Comparison of ENCODE assay signal across 30 mouse cellular contexts in the genomic region with DNA sequence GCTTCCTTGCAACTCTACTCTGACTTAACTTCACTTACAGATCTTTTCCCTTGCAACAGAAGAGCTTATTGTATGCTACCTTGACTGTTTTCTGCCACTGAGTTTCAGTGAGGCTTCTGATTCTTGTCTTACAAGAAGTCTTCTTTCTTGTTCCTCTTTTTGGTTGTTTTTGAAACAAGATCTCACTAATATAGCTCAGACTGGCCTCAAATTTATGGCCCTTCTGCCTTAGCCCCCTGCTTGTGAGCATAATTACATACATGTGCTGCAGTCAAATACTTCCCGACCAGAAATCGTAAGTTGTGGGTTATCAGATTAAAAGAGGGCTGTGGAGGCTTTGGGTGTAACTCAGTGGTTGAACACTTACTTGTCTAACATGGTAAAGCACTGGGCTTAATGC. TPM values are rescaled to one million over a fixed set of nuclear protein-coding genes. Genes with fewer than 3 reads are reported as not detected.
A peak's percentile ranks its signal among the peaks of the same experiment; 100 is the strongest.
DNase-seq lines count a peak whose midpoint lies in the region; ATAC-seq and TF ChIP-seq lines count a peak whose summit lies in the region.
"Had no signal": no experiment of that assay in that cellular context is flagged by ENCODE, and none has a peak within 500 bp of the region (broad histone marks: within the 10 kb centered on the region; RNA-seq: fewer than 3 reads in every experiment).

No protein-coding gene starts in this region.

- no peak overlapping the region for H3K9ac ChIP-seq in MEL (ENCODE audit: control insufficient read depth, low read depth, low read length, poor library complexity, severe bottlenecking)
- no peak overlapping the region for H3K9ac ChIP-seq in intestine, embryonic 15.5 days
- H3K9ac ChIP-seq in midbrain, embryonic 11.5 days (ENCODE audit: low read length), result no peak overlapping the region
- H3K9ac ChIP-seq: embryonic facial prominence, embryonic 12.5 days; embryonic facial prominence, embryonic 15.5 days; forebrain, postnatal 0 days; heart, embryonic 12.5 days; heart, embryonic 15.5 days; hindbrain, embryonic 14.5 days had no signal

- no peak overlapping the region for H3K4me2 ChIP-seq in intestine, embryonic 15.5 days (replicated peaks)
- H3K4me2 ChIP-seq in midbrain, embryonic 11.5 days, result no peak overlapping the region
- H3K4me2 ChIP-seq: embryonic facial prominence, embryonic 12.5 days; embryonic facial prominence, embryonic 15.5 days; heart, embryonic 12.5 days; heart, embryonic 15.5 days; hindbrain, embryonic 14.5 days had no signal

- no peaks in the 10 kb centered on the region; a peak in 1 of 4 replicates for H3K27me3 ChIP-seq in MEL (ENCODE audit: control insufficient read depth in 1 of 2, insufficient read depth in 2 of 2, low read length in 2 of 2)
- H3K27me3 ChIP-seq in intestine, embryonic 15.5 days (replicated peaks), result no peaks in the 10 kb centered on the region
- H3K27me3 ChIP-seq in midbrain, embryonic 11.5 days (ENCODE audit: control insufficient read depth, insufficient read depth, low read length), result no peaks in the 10 kb centered on the region
- H3K27me3 ChIP-seq: embryonic facial prominence, embryonic 12.5 days; embryonic facial prominence, embryonic 15.5 days; heart, embryonic 12.5 days; heart, embryonic 15.5 days had no signal

- no peak for TF ChIP-seq CTCF in MEL (IDR thresholded peaks at IDR 0.05 in 2 of 3, conservative IDR thresholded peaks at IDR 0.05 in 1 of 3; ENCODE audit: control insufficient read depth in 1 of 3, insufficient read depth in 1 of 3, low read depth in 2 of 3, low read length in 3 of 3, poor library complexity in 1 of 3, severe bottlenecking in 1 of 3)

- no peak for TF ChIP-seq POLR2A in MEL (IDR thresholded peaks at IDR 0.05; ENCODE audit: control insufficient read depth in 1 of 2, insufficient read depth in 1 of 2, low read depth in 1 of 2, low read length in 2 of 2, poor library complexity in 1 of 2)

- H3K36me3 ChIP-seq in MEL (ENCODE audit: control insufficient read depth in 1 of 2, insufficient read depth in 2 of 2, low read length in 2 of 2), result no peaks in the 10 kb centered on the region; a peak in 1 of 4 replicates
- no peaks in the 10 kb centered on the region for H3K36me3 ChIP-seq in intestine, embryonic 15.5 days
- no peaks in the 10 kb centered on the region for H3K36me3 ChIP-seq in midbrain, embryonic 11.5 days (ENCODE audit: control insufficient read depth, insufficient read depth, low read length)
- H3K36me3 ChIP-seq: embryonic facial prominence, embryonic 12.5 days; embryonic facial prominence, embryonic 15.5 days; G1E; heart, embryonic 12.5 days; heart, embryonic 15.5 days had no signal

- no peak for TF ChIP-seq RAD21 in MEL (IDR thresholded peaks at IDR 0.05; ENCODE audit: low read depth, low read length)

- H3K79me2 ChIP-seq in MEL (ENCODE audit: control insufficient read depth, insufficient read depth, low read length, poor library complexity), result no peaks in the 10 kb centered on the region

- no peak overlapping the region for H3K27ac ChIP-seq in MEL (ENCODE audit: control insufficient read depth, low read depth, low read length)
- H3K27ac ChIP-seq in intestine, embryonic 15.5 days, result no peak overlapping the region
- no peak overlapping the region for H3K27ac ChIP-seq in midbrain, embryonic 11.5 days (ENCODE audit: low read depth, low read length)
- H3K27ac ChIP-seq: embryonic facial prominence, embryonic 12.5 days; embryonic facial prominence, embryonic 15.5 days; gastrocnemius, adult 2 months; heart, embryonic 15.5 days; hindbrain, embryonic 14.5 days; hindbrain, postnatal 0 days had no signal

- no peak for TF ChIP-seq EP300 in MEL (IDR thresholded peaks at IDR 0.05; ENCODE audit: low read depth in 1 of 2, low read length in 2 of 2)

- no peaks in the 10 kb centered on the region for H3K9me3 ChIP-seq in MEL (replicated peaks; ENCODE audit: insufficient read depth, low read length)
- no peaks in the 10 kb centered on the region for H3K9me3 ChIP-seq in intestine, embryonic 15.5 days
- H3K9me3 ChIP-seq in midbrain, embryonic 11.5 days (ENCODE audit: control insufficient read depth, low read length), result no peaks in the 10 kb centered on the region
- H3K9me3 ChIP-seq: embryonic facial prominence, embryonic 12.5 days; embryonic facial prominence, embryonic 15.5 days; G1E; heart, embryonic 12.5 days; heart, embryonic 15.5 days had no signal

- WGBS in intestine, embryonic 15.5 days, result 57% methylated on average over 2 of the region's 2 CpGs
- WGBS in midbrain, embryonic 11.5 days, result 86% methylated on average over 2 of the region's 2 CpGs

- no peaks in the 10 kb centered on the region; a peak in 2 of 4 replicates for H3K4me1 ChIP-seq in MEL (ENCODE audit: control insufficient read depth in 1 of 2, insufficient read depth in 2 of 2, low read length in 2 of 2)
- H3K4me1 ChIP-seq in intestine, embryonic 15.5 days (replicated peaks), result no peaks in the 10 kb centered on the region
- no peaks in the 10 kb centered on the region for H3K4me1 ChIP-seq in midbrain, embryonic 11.5 days (ENCODE audit: control insufficient read depth, insufficient read depth, low read length)
- H3K4me1 ChIP-seq: embryonic facial prominence, embryonic 12.5 days; embryonic facial prominence, embryonic 15.5 days; heart, embryonic 12.5 days; heart, embryonic 15.5 days had no signal

- no peak overlapping the region for H3K4me3 ChIP-seq in MEL (ENCODE audit: control insufficient read depth in 1 of 2, insufficient read depth in 1 of 2, low read depth in 2 of 2, low read length in 2 of 2)
- no peak overlapping the region for H3K4me3 ChIP-seq in intestine, embryonic 15.5 days (replicated peaks)
- no peak overlapping the region for H3K4me3 ChIP-seq in midbrain, embryonic 11.5 days (ENCODE audit: low read depth, low read length)
- H3K4me3 ChIP-seq: embryonic facial prominence, embryonic 12.5 days; embryonic facial prominence, embryonic 15.5 days; gastrocnemius, adult 2 months; heart, embryonic 12.5 days; heart, embryonic 15.5 days had no signal

- ATAC-seq in megakaryocyte progenitor cell, adult 5-6 weeks (replicated peaks; ENCODE audit: poor library complexity), result peak; percentile 38
- no peak for ATAC-seq in intestine, embryonic 15.5 days
- ATAC-seq in midbrain, embryonic 11.5 days (ENCODE audit: low FRiP score), result no peak
- ATAC-seq: forebrain, embryonic 14.5 days; forebrain, postnatal 0 days; hindbrain, postnatal 0 days; inflammation-experienced regulatory T-cells, adult 6 months had no signal

- peak; percentile 11 to 22 for DNase-seq in spleen, postnatal 36 days (ENCODE audit: low spot score in 2 of 2)
- DNase-seq in spleen, adult 18-20 months, result no peak
- peak; percentile 54 for DNase-seq in MEL (ENCODE audit: low read depth, low spot score)
- no peak for DNase-seq in midbrain, embryonic 11.5 days (ENCODE audit: low spot score, missing footprints)
- DNase-seq in urinary bladder, adult 18-20 months (ENCODE audit: low spot score in 2 of 2), result no peak
- DNase-seq: adrenal gland, adult 2 months; adrenal gland, postnatal 14 days; cerebellum, adult 11 months; cerebellum, adult 2 months; cerebellum, postnatal 10 days; forebrain, postnatal 0 days; gastrocnemius, adult 2 months; gastrocnemius, postnatal 14 days; heart, adult 18-20 months; heart, postnatal 10 days; heart, postnatal 36 days had no signal

RNA-seq across cellular contexts. Expression of a gene that starts 19.7 kb away (rescaled TPM):
- not detected in 2 replicates for total RNA-seq in MEL (2012; rRNA removed)
- polyA plus RNA-seq in MEL (2012; ENCODE audit: insufficient read depth in 1 of 2, insufficient read length in 2 of 2, low read depth in 1 of 2, low replicate concordance in 2 of 2, missing spikeins in 1 of 2), result not detected
- total RNA-seq in megakaryocyte progenitor cell, adult 5-6 weeks (2015), result not detected in 2 replicates
- not detected in 2 replicates for total RNA-seq in megakaryocyte progenitor cell, adult 5-6 weeks (2017)
- polyA plus RNA-seq in intestine, embryonic 15.5 days (2015; fragmentation: Nextera tagmentation; extraction: Ambion mirVana), result not detected in 2 replicates
- polyA plus RNA-seq in midbrain, embryonic 11.5 days (2014; fragmentation: Nextera tagmentation; extraction: Ambion mirVana), result 0.20 TPM in 1 of 2 replicates, not detected in the other
- total RNA-seq: adrenal gland, adult 2 months; adrenal gland, postnatal 14 days; adrenal gland, postnatal 4 days; G1E; gastrocnemius, adult 2 months; gastrocnemius, postnatal 14 days; heart, postnatal 10 days; heart, postnatal 36 days had no signal
- polyA plus RNA-seq: adrenal gland, adult 2 months; embryonic facial prominence, embryonic 12.5 days; G1E; heart, embryonic 12.5 days had no signal

RNA-seq across cellular contexts. Expression of a gene that starts 21.2 kb away (rescaled TPM):
- 0.62 and 0.65 TPM in 2 replicates for total RNA-seq in MEL (2012; rRNA removed)
- polyA plus RNA-seq in MEL (2012; ENCODE audit: insufficient read depth in 1 of 2, insufficient read length in 2 of 2, low read depth in 1 of 2, low replicate concordance in 2 of 2, missing spikeins in 1 of 2), result 1 to 10 TPM in 1 of 2 experiments, not detected in 1; 2.2 TPM
- total RNA-seq in megakaryocyte progenitor cell, adult 5-6 weeks (2015), result 4.0 and 4.5 TPM in 2 replicates
- total RNA-seq in megakaryocyte progenitor cell, adult 5-6 weeks (2017), result 1.4 and 1.5 TPM in 2 replicates
- 0.67 and 0.97 TPM in 2 replicates for polyA plus RNA-seq in intestine, embryonic 15.5 days (2015; fragmentation: Nextera tagmentation; extraction: Ambion mirVana)
- polyA plus RNA-seq in midbrain, embryonic 11.5 days (2014; fragmentation: Nextera tagmentation; extraction: Ambion mirVana), result 2.6 and 4.3 TPM in 2 replicates

RNA-seq across cellular contexts. Expression of a gene that starts 34.8 kb away (rescaled TPM):
- total RNA-seq in MEL (2012; rRNA removed), result 309 and 313 TPM in 2 replicates
- polyA plus RNA-seq in MEL (2012; ENCODE audit: insufficient read depth in 1 of 2, insufficient read length in 2 of 2, low read depth in 1 of 2, low replicate concordance in 2 of 2, missing spikeins in 1 of 2), result 100 to 1,000 TPM in 1 of 2 experiments, not detected in 1; 344 TPM
- total RNA-seq in megakaryocyte progenitor cell, adult 5-6 weeks (2015), result 472 and 511 TPM in 2 replicates
- total RNA-seq in megakaryocyte progenitor cell, adult 5-6 weeks (2017), result 494 and 515 TPM in 2 replicates
- 600 and 651 TPM in 2 replicates for polyA plus RNA-seq in intestine, embryonic 15.5 days (2015; fragmentation: Nextera tagmentation; extraction: Ambion mirVana)
- 566 and 581 TPM in 2 replicates for polyA plus RNA-seq in midbrain, embryonic 11.5 days (2014; fragmentation: Nextera tagmentation; extraction: Ambion mirVana)

RNA-seq across cellular contexts. Expression of a gene that starts 35.6 kb away (rescaled TPM):
- total RNA-seq in MEL (2012; rRNA removed), result 103 and 116 TPM in 2 replicates
- 100 to 1,000 TPM in 1 of 2 experiments, not detected in 1; 204 TPM for polyA plus RNA-seq in MEL (2012; ENCODE audit: insufficient read depth in 1 of 2, insufficient read length in 2 of 2, low read depth in 1 of 2, low replicate concordance in 2 of 2, missing spikeins in 1 of 2)
- 58.5 and 68.7 TPM in 2 replicates for total RNA-seq in megakaryocyte progenitor cell, adult 5-6 weeks (2015)
- total RNA-seq in megakaryocyte progenitor cell, adult 5-6 weeks (2017), result 37.6 and 39.1 TPM in 2 replicates
- polyA plus RNA-seq in intestine, embryonic 15.5 days (2015; fragmentation: Nextera tagmentation; extraction: Ambion mirVana), result 133 and 137 TPM in 2 replicates
- polyA plus RNA-seq in midbrain, embryonic 11.5 days (2014; fragmentation: Nextera tagmentation; extraction: Ambion mirVana), result 132 and 136 TPM in 2 replicates

RNA-seq across cellular contexts. Expression of a gene that starts 37.9 kb away (rescaled TPM):
- not detected in 2 replicates for total RNA-seq in MEL (2012; rRNA removed)
- polyA plus RNA-seq in MEL (2012; ENCODE audit: insufficient read depth in 1 of 2, insufficient read length in 2 of 2, low read depth in 1 of 2, low replicate concordance in 2 of 2, missing spikeins in 1 of 2), result not detected
- 0.89 TPM in 1 of 2 replicates, not detected in the other for total RNA-seq in megakaryocyte progenitor cell, adult 5-6 weeks (2015)
- total RNA-seq in megakaryocyte progenitor cell, adult 5-6 weeks (2017), result 0.24 and 0.92 TPM in 2 replicates
- polyA plus RNA-seq in intestine, embryonic 15.5 days (2015; fragmentation: Nextera tagmentation; extraction: Ambion mirVana), result 0.25 TPM in 1 of 2 replicates, not detected in the other
- not detected in 2 replicates for polyA plus RNA-seq in midbrain, embryonic 11.5 days (2014; fragmentation: Nextera tagmentation; extraction: Ambion mirVana)
- total RNA-seq: adrenal gland, adult 2 months; adrenal gland, postnatal 14 days; adrenal gland, postnatal 4 days; forebrain, postnatal 0 days; G1E; gastrocnemius, adult 2 months; heart, adult 18-20 months; heart, postnatal 10 days; heart, postnatal 36 days; hindbrain, postnatal 0 days had no signal
- polyA plus RNA-seq: adrenal gland, adult 2 months; embryonic facial prominence, embryonic 12.5 days; embryonic facial prominence, embryonic 15.5 days; forebrain, embryonic 11.5 days; forebrain, embryonic 14.5 days; G1E; heart, embryonic 15.5 days; hindbrain, embryonic 11.5 days had no signal

Comparison
In these comparisons a context has a peak if more than half of its experiments do, and no peak if none do; other contexts are left out.
1. DNase-seq: peak in spleen, postnatal 36 days (2 of 2) and MEL (single experiment); none in spleen, adult 18-20 months (0 of 2), midbrain, embryonic 11.5 days (single experiment) and urinary bladder, adult 18-20 months (0 of 2).